Mouse (Mus musculus): Measurements from ENCODE around the gene Zic4.

DNA sequence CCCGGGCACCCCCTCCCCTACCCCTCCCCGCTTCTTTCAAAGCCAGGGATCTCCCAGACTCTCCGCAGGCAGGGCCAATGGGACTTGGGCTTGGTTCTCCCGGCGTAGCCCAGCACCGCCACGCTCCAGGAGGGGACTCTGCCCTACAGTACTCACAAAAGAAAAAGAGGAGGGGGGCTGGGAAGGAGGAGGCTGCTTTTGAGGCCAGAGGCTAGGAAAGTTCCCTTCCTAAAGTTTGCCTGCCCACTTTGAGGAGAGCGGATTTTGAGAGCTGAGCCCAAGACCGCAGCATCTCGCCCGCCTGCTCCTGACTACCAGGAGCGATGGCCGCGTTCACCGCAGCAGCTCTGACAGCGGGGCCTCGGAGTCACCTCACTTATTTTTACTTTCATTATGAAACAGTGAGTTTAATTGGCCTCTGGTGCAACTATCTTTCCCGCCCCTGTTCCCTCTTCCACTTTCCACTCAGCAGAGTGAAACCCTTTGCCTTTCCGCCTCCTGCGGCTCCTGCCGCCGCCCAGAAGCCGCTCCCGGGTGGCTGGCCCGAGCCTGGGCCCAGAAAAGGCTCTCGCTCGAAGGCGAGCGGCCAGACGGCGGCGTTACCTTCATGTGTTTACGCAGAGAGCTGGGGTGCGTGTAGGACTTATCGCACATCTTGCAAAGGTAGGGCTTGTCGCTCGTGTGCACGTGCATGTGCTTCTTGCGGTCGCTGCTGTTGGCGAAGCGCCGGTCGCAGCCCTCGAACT is at the start of gene Zic4:
- TF ChIP-seq POLR2A (IDR thresholded peaks at IDR 0.05; ENCODE audit: extremely low read depth, insufficient read depth, low read length) (no peak), CTCF (IDR thresholded peaks at IDR 0.05; ENCODE audit: extremely low read depth, insufficient read depth, low read length) (no peak)

Measured in cortical plate, adult 2 months (tissue).